Mouse (Mus musculus): ENCODE data around the gene Gm29797.
A peak's percentile ranks its signal among the peaks of the same experiment; 100 is the strongest.

The Gm29797 gene

DNA sequence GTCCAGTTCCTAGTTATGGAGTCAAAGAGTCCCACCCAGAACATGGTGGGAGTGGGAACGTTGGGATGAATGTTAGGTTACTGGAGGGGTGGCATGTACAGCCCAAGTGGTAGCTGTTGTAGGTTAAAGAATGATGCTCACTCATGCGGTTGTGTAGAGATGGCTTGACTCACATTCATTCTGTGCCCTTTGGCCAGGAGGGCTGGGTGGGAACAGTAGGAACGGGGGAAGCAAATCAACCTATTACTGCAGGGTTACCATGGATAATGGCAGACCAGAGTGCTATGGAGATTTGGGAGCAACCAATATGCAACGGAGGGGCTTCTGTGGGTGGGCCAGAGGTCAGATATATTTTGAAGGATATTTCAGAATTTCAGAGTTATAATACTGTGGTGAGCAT is 18.1 kb downstream of the Gm29797 start:
- DNase-seq = no peak

DNA sequence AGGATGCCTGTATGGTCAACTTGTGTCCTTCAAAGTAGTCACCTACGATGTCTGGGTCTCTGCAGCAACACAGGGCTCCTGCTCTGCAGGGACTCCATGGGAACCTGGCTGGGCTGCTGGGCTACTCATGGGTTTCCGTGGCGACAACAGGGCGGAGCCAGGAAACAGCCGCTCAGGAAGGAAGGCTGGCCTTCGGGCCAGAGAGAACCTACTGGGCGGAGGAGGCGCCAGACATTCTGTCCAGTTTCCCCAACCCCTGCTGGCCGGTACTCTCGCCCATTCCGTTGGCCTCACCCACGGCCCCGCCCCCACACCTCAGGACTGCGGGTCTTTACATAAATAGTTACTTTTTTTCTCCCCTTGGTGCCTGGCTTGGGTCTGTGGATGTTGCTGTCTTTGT is 18.6 kb downstream of the Gm29797 start:
- peak; percentile 35 for DNase-seq

DNA sequence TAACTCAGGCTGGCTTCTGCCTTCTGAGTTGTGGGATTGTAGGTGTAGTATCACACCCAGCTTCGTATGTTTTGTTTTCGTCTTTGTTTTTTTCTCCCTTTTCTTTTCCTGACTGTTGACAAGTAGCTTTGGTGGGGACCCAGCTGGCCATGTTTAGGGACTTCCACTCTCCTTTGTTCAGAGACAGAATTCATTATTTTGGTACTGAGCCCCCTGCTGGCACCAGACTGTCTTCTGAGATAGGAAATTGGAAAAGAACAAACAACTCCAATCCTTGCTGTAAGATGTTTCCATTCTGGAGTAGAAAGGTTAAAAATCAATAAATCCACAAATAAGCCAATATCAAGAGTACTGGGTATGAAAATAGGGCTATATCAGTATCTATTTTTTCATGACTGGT is 19.6 kb downstream of the Gm29797 start:
- DNase-seq = no peak

DNA sequence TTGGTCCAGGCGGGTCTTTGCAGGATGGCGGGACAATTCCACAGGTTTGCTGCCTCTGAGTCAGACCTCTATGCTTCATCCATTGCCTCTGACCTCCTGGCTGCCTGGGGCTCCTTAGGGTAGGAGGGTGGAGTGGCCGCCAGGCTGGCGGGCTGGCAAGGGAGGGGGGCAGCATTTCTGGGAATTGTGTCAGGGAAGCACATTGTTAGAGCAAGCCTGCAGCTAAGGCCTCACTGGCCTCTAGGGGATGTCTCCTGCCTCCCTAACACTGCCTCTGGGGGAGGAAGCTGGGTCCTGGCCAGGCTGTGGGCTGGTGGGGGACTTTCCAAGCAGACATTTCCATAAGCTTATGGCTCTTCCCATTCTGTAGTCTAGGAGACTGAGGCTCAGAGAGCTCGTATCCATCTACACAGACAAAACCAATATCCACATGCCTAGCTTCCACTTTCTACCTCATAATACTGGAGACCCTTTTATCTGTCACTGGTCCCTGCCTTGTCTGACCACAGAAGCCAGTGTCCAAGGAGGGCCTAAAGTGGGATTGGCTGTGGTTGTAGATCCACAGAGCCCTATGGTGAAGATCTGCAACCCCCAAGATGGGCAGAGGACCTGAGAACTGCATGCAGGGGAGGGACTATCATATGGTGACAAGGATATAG is 20.4 kb downstream of the Gm29797 start:
- DNase-seq = no peak

DNA sequence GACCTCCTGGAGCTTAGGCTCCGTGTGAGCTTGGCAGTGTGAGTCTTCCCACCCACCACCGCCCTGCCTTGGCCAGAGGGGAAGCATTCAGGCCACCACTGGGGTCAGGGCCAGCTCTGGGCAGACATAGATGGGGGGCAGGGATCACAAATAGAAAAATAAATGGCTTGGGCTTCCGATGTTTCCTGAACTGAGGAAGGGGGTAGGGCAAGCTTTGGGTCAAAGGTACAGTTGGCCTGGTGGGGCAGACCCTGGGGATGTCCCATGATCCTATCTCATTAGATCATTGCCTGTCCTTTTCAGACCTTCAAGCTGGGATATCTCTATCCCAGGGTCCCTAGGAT is 20.9 kb downstream of the Gm29797 start:
- no peak for DNase-seq

GRCm38 (mm10) chr2:181678780-181679179 is 21.9 kb downstream of the Gm29797 start:
- peak; percentile 61 for DNase-seq

DNA sequence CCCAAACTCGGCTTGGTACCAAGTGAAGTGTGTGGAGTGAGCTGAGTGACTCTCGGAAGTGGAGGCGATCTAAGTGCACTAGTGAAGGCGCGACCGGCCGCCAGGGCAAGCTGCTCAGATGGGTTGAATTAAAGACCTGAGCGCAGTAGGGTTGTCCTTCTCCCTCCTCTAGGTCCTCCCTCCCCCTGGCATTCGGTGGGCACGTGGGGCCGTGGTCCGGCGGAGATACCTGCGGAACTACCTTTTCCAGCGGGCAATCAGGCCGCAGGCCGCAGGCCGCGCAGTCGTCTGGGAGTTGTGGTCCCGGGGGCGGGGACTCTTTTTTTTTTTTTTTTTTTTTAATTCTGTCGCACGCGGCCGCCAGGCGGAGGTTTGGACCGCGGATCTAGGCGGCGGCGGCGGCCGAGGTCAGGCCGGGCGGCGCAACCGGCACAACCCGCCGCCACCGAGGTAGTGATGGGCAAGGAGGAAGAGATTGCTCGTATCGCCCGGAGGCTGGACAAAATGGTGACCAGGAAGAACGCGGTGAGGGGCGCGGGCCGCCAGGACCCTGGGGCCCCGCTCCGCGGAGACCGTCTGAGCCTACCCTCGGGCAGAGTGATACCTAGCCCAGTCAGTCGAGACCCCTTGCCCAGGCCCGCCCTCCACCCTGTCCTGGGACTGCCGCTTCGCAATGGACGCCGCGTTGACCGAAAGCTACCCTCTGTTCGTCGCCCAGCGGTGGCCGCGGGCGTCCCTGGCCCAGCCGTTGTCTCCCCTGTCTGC is 23.3 kb downstream of the Gm29797 start, which contains the start of gene Tcea2:
Gene Tcea2 (plus strand): TSS at position 360 of the 765 bp plus-strand sequence.
- peak; percentile 78 for DNase-seq

- DNase-seq = peak; percentile 48
These were observed 23.9 kb downstream of the Gm29797 start for GRCm38 (mm10) chr2:181680716-181681117.

DNA sequence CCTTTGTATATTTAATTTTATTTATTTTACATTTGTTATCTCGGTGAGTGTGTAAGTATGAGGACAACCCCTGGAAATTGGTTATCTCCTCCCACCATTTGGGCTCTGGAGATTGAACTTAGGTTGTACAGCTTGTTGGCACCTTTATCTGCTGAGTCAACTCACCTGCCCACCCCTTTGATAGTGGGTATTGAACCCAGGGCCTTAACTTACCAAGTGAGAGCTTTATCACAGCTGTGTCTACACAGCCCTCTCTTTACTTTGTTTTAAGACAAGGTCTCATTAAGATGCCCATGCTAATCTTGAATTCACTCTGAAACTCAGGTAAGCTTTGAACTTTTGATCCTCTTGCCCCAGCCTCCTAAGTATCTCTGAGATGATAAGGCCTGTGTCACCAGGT is 25.1 kb downstream of the Gm29797 start:
- DNase-seq = no peak

GRCm38 (mm10) chr2:181683381-181683780 is 26.5 kb downstream of the Gm29797 start:
- no peak for DNase-seq

- DNase-seq = no peak
These were observed 27.9 kb downstream of the Gm29797 start for GRCm38 (mm10) chr2:181684713-181685112.

- DNase-seq = no peak
These were observed 28.9 kb downstream of the Gm29797 start for GRCm38 (mm10) chr2:181685686-181686085.

DNA sequence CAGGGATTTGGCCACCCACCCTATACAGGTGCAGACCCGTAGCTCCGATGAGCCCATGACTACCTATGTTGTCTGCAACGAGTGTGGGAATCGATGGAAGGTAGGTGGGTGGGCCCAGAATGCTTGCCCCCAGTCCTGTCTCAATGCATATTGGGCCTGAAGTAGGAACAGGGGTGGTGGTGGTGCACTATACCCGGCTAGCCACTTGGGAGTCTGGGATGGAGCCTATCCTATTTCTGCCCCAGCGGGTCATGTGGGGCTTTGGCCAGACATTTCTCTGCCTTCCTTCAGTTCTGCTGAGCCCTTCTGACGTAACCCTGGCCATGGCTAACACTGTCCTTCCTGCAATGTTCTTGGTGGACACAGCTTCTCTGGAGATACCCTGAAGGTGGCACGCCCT is 30.8 kb downstream of the Gm29797 start:
- no peak for DNase-seq

DNA sequence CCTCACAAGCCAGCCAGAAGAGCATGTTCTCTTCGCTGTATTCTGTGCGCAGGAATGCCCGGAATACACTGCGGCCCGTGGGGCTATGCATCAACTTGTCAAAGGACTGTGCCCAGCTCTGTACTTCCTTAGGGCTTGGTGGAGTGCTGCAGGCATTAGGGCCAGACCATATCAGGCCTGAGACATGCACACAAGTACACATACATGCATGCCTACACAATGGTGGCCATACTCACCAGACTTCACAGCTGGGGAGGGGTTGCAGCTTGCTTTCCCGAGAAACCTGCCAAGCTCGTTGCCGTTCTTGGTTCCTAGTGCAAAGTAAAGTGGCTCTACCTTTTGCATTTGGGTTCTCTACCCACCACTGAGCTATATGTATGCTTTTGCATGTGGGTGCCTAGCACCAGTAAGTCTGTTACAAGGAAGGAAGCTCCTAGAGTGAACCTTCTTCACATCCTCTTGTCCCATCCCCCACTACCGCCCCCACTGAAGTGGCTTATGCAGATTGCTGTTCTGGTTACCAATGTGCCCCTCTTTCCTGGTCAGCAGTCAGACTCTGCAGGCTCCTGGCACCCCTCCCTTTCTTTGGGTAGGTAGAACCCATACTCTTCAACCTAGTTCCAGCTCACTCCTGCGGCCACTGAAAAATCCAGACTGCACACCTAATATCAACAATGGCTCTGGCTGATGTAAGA is 32.8 kb downstream of the Gm29797 start:
- no peak for DNase-seq

DNA sequence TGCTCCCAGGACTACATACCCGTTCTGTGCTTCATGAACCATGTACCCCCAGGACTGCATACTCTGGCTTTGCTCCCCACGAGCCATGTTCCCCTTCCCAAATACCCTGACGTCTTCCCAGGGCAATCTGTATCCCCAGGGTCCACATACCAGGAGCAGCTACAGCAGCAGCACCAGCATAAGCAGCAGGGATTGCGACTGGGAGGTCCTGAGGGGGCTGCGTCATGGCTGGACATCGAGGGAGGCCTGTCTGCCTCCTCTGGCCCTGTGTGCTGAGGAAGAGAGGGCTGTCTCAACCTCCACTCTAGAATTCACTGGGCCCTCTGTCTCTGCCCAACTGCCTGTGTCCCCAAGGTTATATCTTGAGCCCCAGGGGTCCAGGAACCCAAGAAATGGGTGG is 34.2 kb downstream of the Gm29797 start:
- no peak for DNase-seq

GRCm38 (mm10) chr2:181691571-181691970 is 34.7 kb downstream of the Gm29797 start:
- DNase-seq = no peak

- peak; percentile 1 for DNase-seq
These were observed 35.5 kb downstream of the Gm29797 start for GRCm38 (mm10) chr2:181692304-181692703.

- DNase-seq = peak; percentile 61
These were observed 36.8 kb downstream of the Gm29797 start, which contains the start of gene Rgs19 for GRCm38 (mm10) chr2:181693339-181694280. Gene Rgs19, minus strand, starts transcription at chr2:181693977.

GRCm38 (mm10) chr2:181694581-181694980 is 37.7 kb downstream of the Gm29797 start:
- no peak for DNase-seq

- no peak for DNase-seq
These were observed 38.9 kb downstream of the Gm29797 start for GRCm38 (mm10) chr2:181695776-181696175.

DNA sequence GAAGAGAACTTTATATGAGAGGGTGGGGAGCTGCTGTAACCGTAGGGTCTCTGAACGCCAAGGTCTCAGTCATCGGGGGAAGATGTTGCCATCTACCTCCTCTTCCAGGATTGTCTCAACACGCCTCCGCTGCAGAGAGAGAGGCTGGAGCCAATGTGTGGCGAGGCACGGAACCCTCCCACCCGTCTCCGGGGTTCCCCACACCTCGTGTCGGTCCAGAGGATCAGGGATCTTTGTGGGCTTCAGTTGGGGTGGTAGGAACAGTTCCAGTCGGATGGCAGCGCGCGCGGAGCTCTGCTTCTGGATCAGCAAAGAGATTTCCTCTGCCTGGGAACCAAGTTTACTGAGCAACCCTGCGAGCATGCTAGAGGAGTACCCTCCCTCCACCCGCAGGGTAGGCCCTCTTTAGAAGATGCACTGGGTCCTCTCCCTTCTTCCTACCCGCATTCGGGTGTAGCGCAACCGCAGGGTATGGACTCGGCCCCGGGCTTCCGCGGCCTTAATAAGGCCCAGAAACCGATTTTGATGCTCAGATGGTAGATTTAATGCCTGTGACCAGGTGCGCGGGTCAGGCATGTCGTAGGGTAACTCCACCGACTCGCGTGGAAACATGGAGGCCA is 40.1 kb downstream of the Gm29797 start:
- no peak for DNase-seq

- no peak for DNase-seq
These were observed 41.4 kb downstream of the Gm29797 start, which contains the start of gene Lkaaear1 for GRCm38 (mm10) chr2:181698241-181698640. Gene Lkaaear1, minus strand, starts transcription at chr2:181698442.
